Mouse (Mus musculus) erythroblast, embryonic 14.5 days (primary cell): ENCODE data around the gene Rab9b.

Experiments used
- GATA1 ChIP-seq: IDR thresholded peaks from 2 replicates; pipeline ENCODE4 v1.6.1; 2012; ENCODE audit warnings: low read length, inconsistent platforms, mixed read lengths
- TAL1 ChIP-seq: IDR thresholded peaks from 3 replicates; pipeline ENCODE4 v1.6.1; 2012; ENCODE audit warnings: low read length, inconsistent platforms, mixed read lengths

GRCm38 (mm10) chrX:136822371-136822770 is 46.2 kb downstream of the Rab9b start, which contains the start of gene Plp1:
- TF ChIP-seq TAL1: no peak
- no peak for TF ChIP-seq GATA1
